Mouse (Mus musculus): Measurements from ENCODE around the gene Pgm2. TPM values are rescaled to one million over a fixed set of nuclear protein-coding genes. Genes with fewer than 3 reads are reported as not detected.

Pgm2 gene
- polyA plus RNA-seq, 1 experiment from 2014 or later: 27.8 TPM

DNA sequence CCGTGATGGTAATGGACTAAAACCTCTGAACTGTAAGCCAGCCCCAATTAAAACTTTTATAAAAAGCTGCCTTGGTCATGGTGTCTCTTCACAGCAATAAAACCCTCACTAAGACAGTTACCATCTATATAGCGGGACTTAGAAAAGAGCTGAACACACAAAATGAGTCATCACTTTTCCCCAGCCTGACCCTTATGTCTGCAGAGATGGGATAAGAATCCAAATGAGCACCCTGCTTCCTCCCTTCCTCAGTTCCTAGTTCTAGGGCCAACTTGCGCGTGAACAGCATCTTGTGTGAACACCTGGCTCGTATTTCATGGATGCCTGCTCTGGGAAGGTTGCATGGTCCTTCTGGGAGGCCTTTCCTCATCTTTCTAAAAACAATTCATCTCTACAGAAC is 39.7 kb upstream of the Pgm2 start:
- Histone ChIP-seq H3K9ac (ENCODE audit: low read depth, low read length) (no peak overlapping the region), H3K36me3 (ENCODE audit: control insufficient read depth, insufficient read depth, low read length) (no peaks in the 10 kb centered on the region), H3K9me3 (ENCODE audit: control insufficient read depth, low read length) (no peaks in the 10 kb centered on the region), H3K4me2 (replicated peaks; ENCODE audit: low read depth, low read length) (no peak overlapping the region), H3K4me1 (replicated peaks; ENCODE audit: control insufficient read depth, insufficient read depth, low read length) (no peaks in the 10 kb centered on the region), H3K27ac (ENCODE audit: low read depth, low read length) (no peak overlapping the region), H3K4me3 (ENCODE audit: low read depth, low read length) (no peak overlapping the region), H3K27me3 (ENCODE audit: control insufficient read depth, insufficient read depth, low read length) (no peaks in the 10 kb centered on the region)
- DNase-seq (ENCODE audit: low spot score) (no peak), ATAC-seq (ENCODE audit: low FRiP score) (no peak)
- 89% methylated on average over 5 of the region's 5 CpGs for WGBS

DNA sequence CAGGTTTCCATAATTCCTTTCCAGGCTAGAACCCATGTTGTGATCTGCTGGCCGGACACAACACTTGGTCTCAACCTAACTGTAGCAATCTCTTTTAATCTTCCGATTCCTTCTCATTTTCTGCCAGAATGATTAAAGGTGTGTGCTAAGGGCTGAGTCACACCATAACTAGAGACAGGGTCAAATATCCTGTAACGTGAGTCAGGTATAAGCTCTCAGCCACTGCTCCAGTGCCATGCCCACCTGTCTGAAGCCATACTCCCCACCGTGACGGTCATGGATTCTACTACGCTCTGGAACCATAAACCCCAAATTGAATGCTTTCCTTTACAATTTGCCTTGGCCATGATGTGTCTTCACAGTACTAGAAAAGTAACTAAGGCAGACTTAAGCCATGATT is 36.5 kb upstream of the Pgm2 start:
- H3K4me2 ChIP-seq (replicated peaks; ENCODE audit: low read depth, low read length): no peak overlapping the region
- WGBS: 92% methylated on average over 6 of the region's 6 CpGs
- no peak overlapping the region for H3K4me3 ChIP-seq (ENCODE audit: low read depth, low read length)
- H3K27me3 ChIP-seq (ENCODE audit: control insufficient read depth, insufficient read depth, low read length): no peaks in the 10 kb centered on the region
- H3K36me3 ChIP-seq (ENCODE audit: control insufficient read depth, insufficient read depth, low read length): no peaks in the 10 kb centered on the region
- no peaks in the 10 kb centered on the region for H3K9me3 ChIP-seq (ENCODE audit: control insufficient read depth, low read length)
- no peak for ATAC-seq (ENCODE audit: low FRiP score)
- H3K9ac ChIP-seq (ENCODE audit: low read depth, low read length): no peak overlapping the region
- DNase-seq (ENCODE audit: low spot score): no peak
- no peak overlapping the region for H3K27ac ChIP-seq (ENCODE audit: low read depth, low read length)
- no peaks in the 10 kb centered on the region for H3K4me1 ChIP-seq (replicated peaks; ENCODE audit: control insufficient read depth, insufficient read depth, low read length)

DNA sequence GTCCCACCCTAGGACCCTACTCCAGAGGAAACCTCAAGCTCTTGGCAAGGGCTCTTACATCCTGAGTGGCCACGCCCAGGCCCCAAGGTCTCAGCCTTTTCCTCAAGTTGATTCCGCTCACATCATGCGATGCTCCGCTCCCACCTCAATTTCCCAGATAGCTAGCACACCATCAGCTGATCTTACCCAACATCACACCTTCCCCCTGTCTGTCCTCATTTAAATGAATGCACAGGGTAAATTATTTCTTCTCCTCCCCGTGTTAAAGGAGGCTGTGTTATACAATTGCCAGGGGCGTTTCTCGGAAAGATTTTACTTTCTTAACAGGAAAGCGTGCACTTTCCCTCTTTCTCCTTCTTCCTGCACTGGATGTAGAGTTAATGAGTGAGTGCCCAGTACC is 31.9 kb upstream of the Pgm2 start:
- Histone ChIP-seq H3K9me3 (ENCODE audit: control insufficient read depth, low read length) (no peaks in the 10 kb centered on the region), H3K36me3 (ENCODE audit: control insufficient read depth, insufficient read depth, low read length) (no peaks in the 10 kb centered on the region), H3K4me1 (replicated peaks; ENCODE audit: control insufficient read depth, insufficient read depth, low read length) (no peaks in the 10 kb centered on the region), H3K4me3 (ENCODE audit: low read depth, low read length) (no peak overlapping the region), H3K9ac (ENCODE audit: low read depth, low read length) (no peak overlapping the region), H3K27ac (ENCODE audit: low read depth, low read length) (no peak overlapping the region), H3K4me2 (replicated peaks; ENCODE audit: low read depth, low read length) (no peak overlapping the region), H3K27me3 (ENCODE audit: control insufficient read depth, insufficient read depth, low read length) (no peaks in the 10 kb centered on the region)
- 93% methylated on average over 8 of the region's 8 CpGs for WGBS
- DNase-seq (ENCODE audit: low spot score) (no peak), ATAC-seq (ENCODE audit: low FRiP score) (no peak)

DNA sequence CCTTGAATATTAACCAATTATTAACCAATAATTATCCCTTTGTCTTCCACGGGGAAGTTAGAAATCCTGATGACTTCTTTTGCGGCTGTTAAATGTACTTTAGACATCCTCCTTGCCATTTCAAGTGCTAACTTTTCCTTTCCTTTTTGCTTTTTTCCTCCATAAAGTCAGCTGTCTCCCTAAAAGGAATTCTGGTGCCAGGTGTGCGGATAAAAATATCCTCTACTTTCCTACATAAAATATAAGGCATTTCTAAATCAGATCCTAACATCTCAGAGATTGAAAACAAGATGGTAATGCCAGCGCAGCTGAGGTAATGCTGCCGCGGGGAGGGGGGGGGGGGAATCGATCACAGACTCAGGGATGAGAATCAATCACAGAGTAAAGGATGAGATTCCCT is 31.1 kb upstream of the Pgm2 start:
- Histone ChIP-seq H3K9ac (ENCODE audit: low read depth, low read length) (no peak overlapping the region), H3K36me3 (ENCODE audit: control insufficient read depth, insufficient read depth, low read length) (no peaks in the 10 kb centered on the region), H3K4me1 (replicated peaks; ENCODE audit: control insufficient read depth, insufficient read depth, low read length) (no peaks in the 10 kb centered on the region), H3K9me3 (ENCODE audit: control insufficient read depth, low read length) (no peaks in the 10 kb centered on the region), H3K4me2 (replicated peaks; ENCODE audit: low read depth, low read length) (no peak overlapping the region), H3K4me3 (ENCODE audit: low read depth, low read length) (no peak overlapping the region), H3K27me3 (ENCODE audit: control insufficient read depth, insufficient read depth, low read length) (no peaks in the 10 kb centered on the region), H3K27ac (ENCODE audit: low read depth, low read length) (no peak overlapping the region)
- ATAC-seq (ENCODE audit: low FRiP score): no peak
- 88% methylated on average over 7 of the region's 7 CpGs for WGBS
- no peak for DNase-seq (ENCODE audit: low spot score)

DNA sequence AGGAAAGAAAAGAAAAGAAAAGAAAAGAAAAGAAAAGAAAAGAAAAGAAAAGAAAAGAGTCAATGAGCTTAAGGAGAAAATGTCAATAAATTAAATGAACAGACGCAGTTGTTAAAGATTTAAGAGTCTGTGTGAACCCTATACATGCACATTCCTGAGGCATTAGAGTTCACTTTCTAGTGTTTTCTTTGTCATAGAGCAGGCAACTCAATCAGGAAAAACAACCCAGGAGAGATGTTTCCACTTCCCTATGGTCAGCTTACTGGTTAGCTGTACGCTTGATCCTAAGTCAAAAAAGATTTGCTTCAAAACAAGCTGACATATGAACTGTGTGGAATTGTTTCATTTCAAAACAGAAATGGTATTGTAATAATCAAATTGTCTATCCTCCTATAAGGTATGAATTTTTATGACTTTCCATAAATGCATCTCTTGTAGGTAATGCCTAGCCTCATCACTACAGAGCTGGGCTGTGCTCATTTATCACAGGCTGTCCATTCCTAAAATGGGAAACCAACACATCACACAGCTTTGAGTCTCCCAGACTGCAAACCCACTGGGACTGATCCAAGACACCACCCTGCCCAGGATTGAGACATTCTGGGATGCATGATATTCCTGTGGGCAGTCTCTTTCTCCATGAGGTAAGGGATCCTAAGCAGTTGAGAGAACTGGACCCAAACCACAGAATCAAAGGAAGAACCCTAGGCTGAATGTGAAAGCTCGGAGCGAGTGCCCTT is 29.7 kb upstream of the Pgm2 start:
- Histone ChIP-seq H3K4me2 (replicated peaks; ENCODE audit: low read depth, low read length) (no peak overlapping the region), H3K36me3 (ENCODE audit: control insufficient read depth, insufficient read depth, low read length) (no peaks in the 10 kb centered on the region), H3K27me3 (ENCODE audit: control insufficient read depth, insufficient read depth, low read length) (no peaks in the 10 kb centered on the region), H3K9me3 (ENCODE audit: control insufficient read depth, low read length) (no peaks in the 10 kb centered on the region), H3K4me1 (replicated peaks; ENCODE audit: control insufficient read depth, insufficient read depth, low read length) (no peaks in the 10 kb centered on the region), H3K9ac (ENCODE audit: low read depth, low read length) (no peak overlapping the region), H3K27ac (ENCODE audit: low read depth, low read length) (no peak overlapping the region), H3K4me3 (ENCODE audit: low read depth, low read length) (no peak overlapping the region)
- DNase-seq (ENCODE audit: low spot score): no peak
- no peak for ATAC-seq (ENCODE audit: low FRiP score)
- WGBS: 80% methylated on average over 4 of the region's 4 CpGs

DNA sequence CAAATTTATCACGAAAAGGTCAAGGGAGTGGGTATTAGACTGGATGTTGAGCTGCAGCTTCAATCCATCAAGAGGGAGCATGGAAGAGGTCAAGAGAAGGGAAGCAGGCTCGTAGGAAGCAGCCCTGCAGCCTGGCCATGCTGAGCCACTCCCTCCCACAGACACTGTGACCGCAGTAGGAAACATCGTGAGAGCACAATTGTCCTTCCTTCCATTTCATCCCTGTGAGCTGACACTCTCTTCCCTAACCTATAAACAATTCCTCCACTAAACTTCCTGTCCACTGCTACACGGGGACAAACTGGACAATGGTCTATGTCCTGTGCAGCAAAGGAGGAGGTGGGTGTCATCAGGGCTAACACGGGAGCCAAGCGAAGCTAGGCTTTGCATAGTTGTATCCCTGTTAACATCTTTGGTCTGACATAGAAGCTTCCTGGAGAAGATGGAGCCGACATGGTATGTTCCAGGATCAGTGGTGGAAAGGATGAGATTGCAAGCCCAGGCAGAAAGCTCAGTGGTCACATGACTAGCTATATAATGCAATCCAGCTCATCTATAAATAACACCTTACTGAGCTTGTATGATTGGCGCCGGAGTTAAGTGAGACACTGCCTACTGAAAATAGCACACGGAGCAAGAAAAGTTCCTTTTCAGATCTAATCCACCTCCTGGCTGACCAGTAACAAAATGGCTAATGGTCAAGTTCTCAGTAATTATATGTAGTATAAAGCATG is 29.0 kb upstream of the Pgm2 start:
- ATAC-seq (ENCODE audit: low FRiP score) (no peak), DNase-seq (ENCODE audit: low spot score) (no peak)
- Histone ChIP-seq H3K36me3 (ENCODE audit: control insufficient read depth, insufficient read depth, low read length) (no peaks in the 10 kb centered on the region), H3K27me3 (ENCODE audit: control insufficient read depth, insufficient read depth, low read length) (no peaks in the 10 kb centered on the region), H3K4me3 (ENCODE audit: low read depth, low read length) (no peak overlapping the region), H3K9ac (ENCODE audit: low read depth, low read length) (no peak overlapping the region), H3K9me3 (ENCODE audit: control insufficient read depth, low read length) (no peaks in the 10 kb centered on the region), H3K27ac (ENCODE audit: low read depth, low read length) (no peak overlapping the region), H3K4me1 (replicated peaks; ENCODE audit: control insufficient read depth, insufficient read depth, low read length) (no peaks in the 10 kb centered on the region), H3K4me2 (replicated peaks; ENCODE audit: low read depth, low read length) (no peak overlapping the region)
- 81% methylated on average over 11 of the region's 11 CpGs for WGBS

DNA sequence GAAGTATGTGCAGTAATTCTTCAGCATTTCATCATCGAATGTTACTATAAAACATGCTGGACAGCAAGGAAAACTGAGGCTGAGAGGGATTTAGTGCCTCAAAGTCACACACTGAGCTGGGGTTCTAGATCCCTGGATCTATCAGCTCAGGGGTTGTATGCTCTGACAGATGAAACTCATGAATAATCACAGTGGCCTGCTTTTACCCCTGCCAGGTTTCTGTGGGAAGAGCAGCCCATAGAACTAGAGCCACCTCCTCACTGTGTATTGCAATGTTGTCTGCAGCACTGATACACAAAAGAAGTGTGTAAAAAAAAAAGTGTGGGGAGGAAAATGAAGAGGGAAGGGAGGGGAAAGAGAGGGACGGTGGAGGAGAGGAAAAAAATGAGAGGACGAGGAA is 28.3 kb upstream of the Pgm2 start:
- Histone ChIP-seq H3K27me3 (ENCODE audit: control insufficient read depth, insufficient read depth, low read length) (no peaks in the 10 kb centered on the region), H3K4me3 (ENCODE audit: low read depth, low read length) (no peak overlapping the region), H3K36me3 (ENCODE audit: control insufficient read depth, insufficient read depth, low read length) (no peaks in the 10 kb centered on the region), H3K9me3 (ENCODE audit: control insufficient read depth, low read length) (no peaks in the 10 kb centered on the region), H3K27ac (ENCODE audit: low read depth, low read length) (no peak overlapping the region), H3K4me1 (replicated peaks; ENCODE audit: control insufficient read depth, insufficient read depth, low read length) (no peaks in the 10 kb centered on the region), H3K4me2 (replicated peaks; ENCODE audit: low read depth, low read length) (no peak overlapping the region), H3K9ac (ENCODE audit: low read depth, low read length) (no peak overlapping the region)
- WGBS: 81% methylated on average over 3 of the region's 3 CpGs
- no peak for DNase-seq (ENCODE audit: low spot score)
- no peak for ATAC-seq (ENCODE audit: low FRiP score)

DNA sequence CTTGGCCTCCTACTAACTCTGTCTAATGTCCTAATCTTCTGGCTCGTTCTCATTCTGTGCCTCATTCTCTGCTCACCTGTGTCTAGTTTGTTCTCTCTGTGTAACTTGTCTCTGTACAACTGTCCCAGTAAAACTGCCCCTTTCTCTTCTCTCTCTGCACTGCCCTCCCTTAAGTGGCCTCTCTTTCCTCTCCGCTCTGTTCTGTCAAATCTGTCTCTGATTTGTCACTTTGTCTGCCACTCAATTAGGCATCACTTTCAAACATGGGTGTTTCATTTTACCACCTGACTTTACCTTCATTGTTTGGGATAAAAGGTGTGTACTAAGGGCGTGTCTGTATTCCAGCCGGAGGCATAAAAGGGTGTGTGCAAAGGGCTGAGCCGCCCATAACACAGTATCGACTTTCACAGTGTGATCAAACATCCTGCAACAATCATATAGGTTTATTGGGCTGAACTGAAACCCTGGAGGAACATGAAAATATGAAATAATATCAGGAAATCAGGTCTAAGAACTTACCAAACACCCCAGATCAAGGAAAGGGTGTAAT is 27.2 kb upstream of the Pgm2 start:
- DNase-seq (ENCODE audit: low spot score) (no peak), ATAC-seq (ENCODE audit: low FRiP score) (no peak)
- Histone ChIP-seq H3K4me2 (replicated peaks; ENCODE audit: low read depth, low read length) (no peak overlapping the region), H3K4me1 (replicated peaks; ENCODE audit: control insufficient read depth, insufficient read depth, low read length) (no peaks in the 10 kb centered on the region), H3K27ac (ENCODE audit: low read depth, low read length) (no peak overlapping the region), H3K9me3 (ENCODE audit: control insufficient read depth, low read length) (no peaks in the 10 kb centered on the region), H3K9ac (ENCODE audit: low read depth, low read length) (no peak overlapping the region), H3K27me3 (ENCODE audit: control insufficient read depth, insufficient read depth, low read length) (no peaks in the 10 kb centered on the region), H3K4me3 (ENCODE audit: low read depth, low read length) (no peak overlapping the region), H3K36me3 (ENCODE audit: control insufficient read depth, insufficient read depth, low read length) (no peaks in the 10 kb centered on the region)
- WGBS: 89% methylated on average over 6 of the region's 6 CpGs

DNA sequence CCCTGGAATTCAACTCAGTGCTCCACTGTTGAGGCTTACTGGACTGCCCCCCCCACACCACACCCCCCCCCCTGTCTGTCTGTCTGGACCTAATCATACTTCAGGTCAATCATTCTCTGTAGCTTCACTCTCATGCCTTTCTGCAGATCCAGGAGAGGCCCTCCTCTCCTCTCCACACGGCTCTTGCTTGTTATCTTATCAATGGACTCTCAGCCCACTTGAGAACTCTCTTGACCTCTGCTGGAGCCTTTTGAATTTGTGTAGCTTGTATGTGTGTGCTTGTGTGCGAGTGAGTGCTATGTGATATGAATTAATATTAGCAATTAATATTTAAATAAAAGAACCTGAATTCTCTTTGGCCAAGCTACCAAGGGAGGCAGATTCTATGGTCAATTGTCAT is 26.6 kb upstream of the Pgm2 start:
- DNase-seq (ENCODE audit: low spot score) (no peak), ATAC-seq (ENCODE audit: low FRiP score) (no peak)
- WGBS: 66% methylated on average over 2 of the region's 2 CpGs
- no peak overlapping the region for H3K27ac ChIP-seq (ENCODE audit: low read depth, low read length)
- no peaks in the 10 kb centered on the region for H3K36me3 ChIP-seq (ENCODE audit: control insufficient read depth, insufficient read depth, low read length)
- H3K4me1 ChIP-seq (replicated peaks; ENCODE audit: control insufficient read depth, insufficient read depth, low read length): no peaks in the 10 kb centered on the region
- no peak overlapping the region for H3K4me3 ChIP-seq (ENCODE audit: low read depth, low read length)
- no peak overlapping the region for H3K4me2 ChIP-seq (replicated peaks; ENCODE audit: low read depth, low read length)
- H3K27me3 ChIP-seq (ENCODE audit: control insufficient read depth, insufficient read depth, low read length): no peaks in the 10 kb centered on the region
- H3K9me3 ChIP-seq (ENCODE audit: control insufficient read depth, low read length): no peaks in the 10 kb centered on the region
- no peak overlapping the region for H3K9ac ChIP-seq (ENCODE audit: low read depth, low read length)

All from hindbrain, embryonic 11.5 days (tissue).